Mouse (Mus musculus) liver, postnatal 0 days (tissue): Measurements from ENCODE around the gene Poldip3. TPM values are rescaled to one million over a fixed set of nuclear protein-coding genes. Genes with fewer than 3 reads are reported as not detected.

Source experiments
- ATAC-seq: fragments of 200-750 bp; cut with Nextera tagmentation; 2 replicates; pipeline ENCODE4 v1.8.0; 2017; ENCODE audit warnings: mild to moderate bottlenecking, moderate library complexity
- DNase-seq: peaks from one replicate; pipeline ENCODE4 v3.0.0-alpha.2; 2016
- H3K27ac ChIP-seq: fragments of 300-500 bp; sonication (generic); 2 replicates; pipeline ENCODE4 v1.5.1; 2014; ENCODE audit warnings: antibody characterized with exemption, moderate library complexity, mild to moderate bottlenecking, low read depth
- H3K27me3 ChIP-seq: fragments of 300-500 bp; sonication (generic); 2 replicates; pipeline ENCODE4 v1.6.1; 2014; ENCODE audit warnings: low read length, control low read depth, mixed read lengths; ENCODE audit not compliant: insufficient read depth
- H3K36me3 ChIP-seq: fragments of 300-500 bp; sonication (generic); replicated peaks from 2 replicates; pipeline ENCODE4 v1.6.1; 2014; ENCODE audit warnings: mild to moderate bottlenecking, control low read depth, low read length, moderate library complexity, mixed read lengths; ENCODE audit not compliant: insufficient read depth
- H3K4me1 ChIP-seq: fragments of 300-500 bp; sonication (generic); 2 replicates; pipeline ENCODE4 v1.6.1; 2014; ENCODE audit warnings: antibody characterized with exemption, mild to moderate bottlenecking, control low read depth; ENCODE audit not compliant: insufficient read depth
- H3K4me2 ChIP-seq: fragments of 300-500 bp; sonication (generic); 2 replicates; pipeline ENCODE4 v1.6.1; 2014; ENCODE audit warnings: low read depth, mild to moderate bottlenecking, low read length, moderate library complexity, mixed read lengths
- H3K4me3 ChIP-seq: fragments of 300-500 bp; sonication (generic); 2 replicates; pipeline ENCODE4 v1.5.1; 2014; ENCODE audit warnings: low read depth, low read length
- H3K9ac ChIP-seq: fragments of 300-500 bp; sonication (generic); replicated peaks from 2 replicates; pipeline ENCODE4 v1.6.1; 2014; ENCODE audit warnings: mild to moderate bottlenecking, moderate library complexity
- H3K9me3 ChIP-seq: fragments of 300-500 bp; sonication (generic); 2 replicates; pipeline ENCODE4 v1.6.1; 2016; ENCODE audit warnings: mild to moderate bottlenecking, control low read depth, low read length, mixed read lengths
- CTCF ChIP-seq: sonication (generic); IDR thresholded peaks from 2 replicates; pipeline ENCODE4 v1.5.1; 2016; ENCODE audit warnings: antibody characterized with exemption, low read depth
- EP300 ChIP-seq: IDR thresholded peaks from 2 replicates; pipeline ENCODE4 v1.6.1; 2016; ENCODE audit warnings: antibody characterized with exemption, low read depth, mild to moderate bottlenecking
- WGBS: fragments of 180-500 bp; shearing (Covaris S2); extraction: QIAGEN DNeasy Blood & Tissue Kit; methylation state at CpG from one replicate; pipeline ENCODE4 v1.1.7; 2014; ENCODE audit not compliant: insufficient replicate concordance; 5-methylcytosine and 5-hydroxymethylcytosine counted together
- polyA plus RNA-seq: library from polyadenylated mRNA; unstranded; fragments of >200 nt; fragmentation: Nextera tagmentation; extraction: Ambion mirVana; gene quantifications from 2 replicates; pipeline ENCODE4 v1.2.1, GENCODE M21; 2015

The Poldip3 gene
- polyA plus RNA-seq, result 30.2 and 32.5 TPM in 2 replicates

GRCm38 (mm10) chr15:83149196-83150072 is at the start of gene Poldip3:
Poldip3 (minus strand) TSS chr15:83149384.
- Histone ChIP-seq H3K27ac (peak within 1 kb of the TSS; percentile 99), H3K4me3 (peak within 1 kb of the TSS; percentile 74), H3K9ac (peak within 1 kb of the TSS; percentile 96), H3K36me3 (peaks cover 17% of the 10 kb centered on the region), H3K4me1 (peaks cover 10% of the 10 kb centered on the region), H3K9me3 (no peaks in the 10 kb centered on the region), H3K27me3 (no peaks in the 10 kb centered on the region), H3K4me2 (peak within 1 kb of the TSS; percentile 88)
- DNase-seq (peak; percentile 99), ATAC-seq (peak; percentile 89)
- TF ChIP-seq EP300, result peak; percentile 81
- TF ChIP-seq CTCF, result 0 out of 2 replicates have a peak, but pooled peaks have one; percentile 4
- under 1% methylated on average over 56 of the region's 56 CpGs for WGBS

- 85% methylated on average over 4 of the region's 4 CpGs for WGBS
- no peak for ATAC-seq
- Histone ChIP-seq H3K4me1 (no peaks in the 10 kb centered on the region), H3K4me2 (no peak overlapping the region), H3K4me3 (no peak overlapping the region), H3K27ac (no peak overlapping the region), H3K9ac (no peak overlapping the region), H3K27me3 (no peaks in the 10 kb centered on the region), H3K36me3 (no peaks in the 10 kb centered on the region), H3K9me3 (0 out of 2 replicates have a peak, but pooled peaks cover 3% of the 10 kb centered on the region)
- TF ChIP-seq EP300, result no peak
- no peak for TF ChIP-seq CTCF
- no peak for DNase-seq
Measured at GRCm38 (mm10) chr15:83193413-83193812, 44.2 kb upstream of the Poldip3 start.

DNA sequence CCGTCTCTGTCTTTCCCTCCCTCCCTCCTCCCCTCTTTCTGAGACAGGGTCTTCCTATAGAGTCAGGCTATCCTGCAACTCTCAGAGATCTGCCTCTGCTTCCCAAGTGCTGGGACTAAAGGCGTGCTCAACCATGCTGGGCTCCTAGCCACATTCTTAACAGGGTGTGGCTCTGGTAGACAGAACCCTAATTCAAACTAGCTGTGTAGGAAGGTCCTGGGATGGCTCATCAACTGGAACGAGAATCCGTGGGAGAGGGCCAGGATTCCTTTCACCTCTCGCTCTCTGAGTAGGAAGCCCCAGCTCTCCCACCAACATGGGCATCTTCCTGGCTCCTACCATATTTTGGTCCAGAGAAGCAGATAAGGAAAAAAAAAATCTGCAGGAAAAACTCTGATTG is 33.2 kb upstream of the Poldip3 start:
- WGBS, result 67% methylated on average over 5 of the region's 5 CpGs
- Histone ChIP-seq H3K4me3 (no peak overlapping the region), H3K4me1 (peaks cover 3% of the 10 kb centered on the region; the same call in 1 of the 2 replicates), H3K36me3 (no peaks in the 10 kb centered on the region), H3K9me3 (no peaks in the 10 kb centered on the region), H3K27me3 (no peaks in the 10 kb centered on the region), H3K27ac (no peak overlapping the region), H3K9ac (no peak overlapping the region), H3K4me2 (no peak overlapping the region)
- ATAC-seq (no peak), DNase-seq (no peak)
- TF ChIP-seq CTCF (no peak), EP300 (no peak)

- WGBS, result 28% methylated on average over 4 of the region's 4 CpGs
Measured at GRCm38 (mm10) chr15:83181800-83182330, 32.7 kb upstream of the Poldip3 start.

GRCm38 (mm10) chr15:83180004-83180403 is 30.8 kb upstream of the Poldip3 start:
- H3K4me3 ChIP-seq, result no peak overlapping the region
- peaks cover 3% of the 10 kb centered on the region; the same call in 1 of the 2 replicates for H3K4me1 ChIP-seq
- no peak overlapping the region for H3K27ac ChIP-seq
- no peak for TF ChIP-seq CTCF
- TF ChIP-seq EP300, result no peak
- H3K27me3 ChIP-seq, result no peaks in the 10 kb centered on the region
- H3K9me3 ChIP-seq, result no peaks in the 10 kb centered on the region
- 76% methylated on average over 6 of the region's 6 CpGs for WGBS
- no peak overlapping the region for H3K9ac ChIP-seq
- no peak overlapping the region for H3K4me2 ChIP-seq
- DNase-seq (no peak), ATAC-seq (no peak)
- no peaks in the 10 kb centered on the region for H3K36me3 ChIP-seq

More at GRCm38 (mm10) chr15:83181800-83182330, 32.7 kb upstream of the Poldip3 start:
- no peaks in the 10 kb centered on the region for H3K27me3 ChIP-seq
- no peaks in the 10 kb centered on the region for H3K9me3 ChIP-seq
- H3K9ac ChIP-seq, result no peak overlapping the region
- no peak overlapping the region for H3K4me2 ChIP-seq
- peaks cover 3% of the 10 kb centered on the region; the same call in 1 of the 2 replicates for H3K4me1 ChIP-seq
- no peak overlapping the region for H3K4me3 ChIP-seq
- no peak for TF ChIP-seq CTCF
- no peak for TF ChIP-seq EP300
- ATAC-seq (0 out of 2 replicates have a peak, but pooled peaks have one; percentile 21), DNase-seq (no peak)
- no peak overlapping the region for H3K27ac ChIP-seq
- no peaks in the 10 kb centered on the region for H3K36me3 ChIP-seq

DNA sequence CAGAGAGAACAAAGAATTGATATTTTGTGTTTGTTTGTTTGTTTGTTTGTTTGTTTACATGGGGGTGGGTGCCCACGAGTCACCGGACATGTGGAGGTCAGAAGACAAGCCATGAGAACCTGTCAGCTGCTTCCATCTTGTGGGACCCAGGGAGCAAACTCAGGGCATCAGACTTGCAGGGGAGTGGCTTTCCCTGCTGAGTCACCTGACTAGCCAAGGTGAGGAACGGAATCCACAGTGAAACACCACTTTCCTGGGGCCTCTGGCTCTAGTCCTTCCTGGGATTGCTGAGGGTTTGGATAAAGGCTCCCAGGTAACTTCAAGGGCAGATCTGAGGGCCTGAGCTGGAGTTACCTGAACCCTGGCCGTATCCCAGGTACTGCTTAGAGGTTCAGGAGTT is 27.5 kb upstream of the Poldip3 start:
- H3K4me2 ChIP-seq, result no peak overlapping the region
- no peak for ATAC-seq

More for the DNA sequence above, 27.5 kb upstream of the Poldip3 start:
- H3K4me3 ChIP-seq, result no peak overlapping the region
- TF ChIP-seq EP300 (no peak), CTCF (no peak)
- no peaks in the 10 kb centered on the region for H3K36me3 ChIP-seq
- H3K27me3 ChIP-seq, result no peaks in the 10 kb centered on the region
- H3K9ac ChIP-seq, result no peak overlapping the region
- WGBS, result 78% methylated on average over 4 of the region's 4 CpGs
- no peak for DNase-seq
- no peak overlapping the region for H3K27ac ChIP-seq
- H3K4me1 ChIP-seq, result peaks cover 11% of the 10 kb centered on the region
- H3K9me3 ChIP-seq, result no peaks in the 10 kb centered on the region
